Mouse (Mus musculus): ENCODE measurements at regions not wholly inside any gene's neighbourhood (a gene's known extent, or its start where the extent isn't known, plus 50 kb on each side); places are given as distances from the start of the nearest gene placed in this dataset.

- Histone ChIP-seq H3K27me3 (ENCODE audit: control insufficient read depth, insufficient read depth, low read length) (no peaks in the 10 kb centered on the region), H3K4me3 (ENCODE audit: extremely low read depth, insufficient read depth, insufficient read length) (no peak overlapping the region), H3K27ac (ENCODE audit: insufficient read depth, low read length) (no peak overlapping the region), H3K36me3 (ENCODE audit: control insufficient read depth, insufficient read depth, low read length) (no peaks in the 10 kb centered on the region), H3K4me1 (ENCODE audit: control insufficient read depth, insufficient read depth, insufficient read length) (no peaks in the 10 kb centered on the region)
- no peak for TF ChIP-seq CTCF (IDR thresholded peaks at IDR 0.05; ENCODE audit: extremely low read depth, insufficient read depth, insufficient read length, insufficient replicate concordance)
- no peak for TF ChIP-seq POLR2A (IDR thresholded peaks at IDR 0.05; ENCODE audit: low read depth, low read length)
- 81% methylated on average over 7 of the region's 7 CpGs for WGBS
- DNase-seq (ENCODE audit: low read depth in 1 of 2, low spot score in 2 of 2): no peak
These were observed 525.7 kb upstream of the Sox9 start for GRCm38 (mm10) chr11:112256326-112256725.

- no peak overlapping the region for H3K4me3 ChIP-seq (ENCODE audit: extremely low read depth, insufficient read depth, insufficient read length)
- TF ChIP-seq CTCF (IDR thresholded peaks at IDR 0.05; ENCODE audit: extremely low read depth, insufficient read depth, insufficient read length, insufficient replicate concordance): no peak
- TF ChIP-seq POLR2A (IDR thresholded peaks at IDR 0.05; ENCODE audit: low read depth, low read length): no peak
- no peaks in the 10 kb centered on the region for H3K27me3 ChIP-seq (ENCODE audit: control insufficient read depth, insufficient read depth, low read length)
- no peaks in the 10 kb centered on the region for H3K36me3 ChIP-seq (ENCODE audit: control insufficient read depth, insufficient read depth, low read length)
- H3K4me1 ChIP-seq (ENCODE audit: control insufficient read depth, insufficient read depth, insufficient read length): no peaks in the 10 kb centered on the region
- H3K27ac ChIP-seq (ENCODE audit: insufficient read depth, low read length): no peak overlapping the region
- DNase-seq (ENCODE audit: low read depth in 1 of 2, low spot score in 2 of 2): no peak
- WGBS: 78% methylated on average over 4 of the region's 4 CpGs
These were observed 517.9 kb upstream of the Sox9 start for GRCm38 (mm10) chr11:112264077-112264476.

- no peak for DNase-seq (ENCODE audit: low read depth in 1 of 2, low spot score in 2 of 2)
- no peaks in the 10 kb centered on the region for H3K27me3 ChIP-seq (ENCODE audit: control insufficient read depth, insufficient read depth, low read length)
- TF ChIP-seq CTCF (IDR thresholded peaks at IDR 0.05; ENCODE audit: extremely low read depth, insufficient read depth, insufficient read length, insufficient replicate concordance) (no peak), POLR2A (IDR thresholded peaks at IDR 0.05; ENCODE audit: low read depth, low read length) (no peak)
- no peaks in the 10 kb centered on the region for H3K4me1 ChIP-seq (ENCODE audit: control insufficient read depth, insufficient read depth, insufficient read length)
- H3K4me3 ChIP-seq (ENCODE audit: extremely low read depth, insufficient read depth, insufficient read length): no peak overlapping the region
- H3K27ac ChIP-seq (ENCODE audit: insufficient read depth, low read length): no peak overlapping the region
- H3K36me3 ChIP-seq (ENCODE audit: control insufficient read depth, insufficient read depth, low read length): no peaks in the 10 kb centered on the region
- WGBS: 90% methylated on average over 5 of the region's 5 CpGs
These were observed 511.1 kb upstream of the Sox9 start for GRCm38 (mm10) chr11:112270911-112271310.

DNA sequence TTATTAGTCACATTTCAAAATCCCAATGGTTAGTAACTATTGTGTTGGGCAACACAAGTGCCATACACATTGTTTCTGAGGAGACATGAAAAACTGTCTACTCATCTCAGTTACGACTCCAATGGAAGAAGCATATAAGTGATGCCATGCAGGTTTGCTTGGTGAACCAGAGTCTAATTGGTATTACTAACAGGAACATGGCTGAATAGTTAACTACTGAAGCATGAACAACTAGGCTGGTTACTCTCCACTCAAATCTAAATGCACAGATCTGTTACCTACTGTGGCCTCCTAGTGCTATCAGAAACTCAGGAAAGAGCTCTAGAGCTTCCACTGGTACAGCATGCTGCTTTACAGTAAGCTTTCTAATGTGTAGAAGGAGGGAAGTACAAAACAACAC lies 503.5 kb upstream of the Sox9 start:
- TF ChIP-seq CTCF (IDR thresholded peaks at IDR 0.05; ENCODE audit: extremely low read depth, insufficient read depth, insufficient read length, insufficient replicate concordance): no peak
- TF ChIP-seq POLR2A (IDR thresholded peaks at IDR 0.05; ENCODE audit: low read depth, low read length): no peak
- H3K4me3 ChIP-seq (ENCODE audit: extremely low read depth, insufficient read depth, insufficient read length): no peak overlapping the region
- DNase-seq (ENCODE audit: low read depth in 1 of 2, low spot score in 2 of 2): no peak
- no peaks in the 10 kb centered on the region for H3K4me1 ChIP-seq (ENCODE audit: control insufficient read depth, insufficient read depth, insufficient read length)
- no peaks in the 10 kb centered on the region for H3K27me3 ChIP-seq (ENCODE audit: control insufficient read depth, insufficient read depth, low read length)
- H3K36me3 ChIP-seq (ENCODE audit: control insufficient read depth, insufficient read depth, low read length): no peaks in the 10 kb centered on the region
- 87% methylated on average over 1 of the region's 1 CpGs for WGBS
- H3K27ac ChIP-seq (ENCODE audit: insufficient read depth, low read length): no peak overlapping the region

DNA sequence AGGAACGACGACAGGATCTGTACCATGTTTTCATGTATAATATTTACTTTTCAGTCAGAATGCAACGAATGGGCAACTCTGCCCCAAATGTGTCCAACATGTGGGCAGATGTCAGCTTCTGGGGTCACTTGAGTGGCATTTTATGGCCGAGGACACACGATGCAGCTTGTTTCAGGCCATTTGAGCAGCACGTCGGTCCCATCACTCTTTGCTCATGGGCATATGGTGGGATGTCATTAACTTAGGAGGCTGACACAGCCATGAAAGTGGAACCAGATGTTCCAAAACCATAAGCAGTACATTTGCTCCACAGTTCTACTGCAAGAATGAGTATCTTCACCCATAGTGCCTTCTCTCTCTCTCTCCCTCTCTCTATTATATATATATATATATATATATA lies 499.1 kb upstream of the Sox9 start:
- 84% methylated on average over 7 of the region's 7 CpGs for WGBS
- TF ChIP-seq POLR2A (IDR thresholded peaks at IDR 0.05; ENCODE audit: low read depth, low read length) (no peak), CTCF (IDR thresholded peaks at IDR 0.05; ENCODE audit: extremely low read depth, insufficient read depth, insufficient read length, insufficient replicate concordance) (no peak)
- Histone ChIP-seq H3K4me1 (ENCODE audit: control insufficient read depth, insufficient read depth, insufficient read length) (no peaks in the 10 kb centered on the region), H3K36me3 (ENCODE audit: control insufficient read depth, insufficient read depth, low read length) (no peaks in the 10 kb centered on the region), H3K27me3 (ENCODE audit: control insufficient read depth, insufficient read depth, low read length) (no peaks in the 10 kb centered on the region), H3K27ac (ENCODE audit: insufficient read depth, low read length) (no peak overlapping the region), H3K4me3 (ENCODE audit: extremely low read depth, insufficient read depth, insufficient read length) (no peak overlapping the region)
- no peak for DNase-seq (ENCODE audit: low read depth in 1 of 2, low spot score in 2 of 2)

DNA sequence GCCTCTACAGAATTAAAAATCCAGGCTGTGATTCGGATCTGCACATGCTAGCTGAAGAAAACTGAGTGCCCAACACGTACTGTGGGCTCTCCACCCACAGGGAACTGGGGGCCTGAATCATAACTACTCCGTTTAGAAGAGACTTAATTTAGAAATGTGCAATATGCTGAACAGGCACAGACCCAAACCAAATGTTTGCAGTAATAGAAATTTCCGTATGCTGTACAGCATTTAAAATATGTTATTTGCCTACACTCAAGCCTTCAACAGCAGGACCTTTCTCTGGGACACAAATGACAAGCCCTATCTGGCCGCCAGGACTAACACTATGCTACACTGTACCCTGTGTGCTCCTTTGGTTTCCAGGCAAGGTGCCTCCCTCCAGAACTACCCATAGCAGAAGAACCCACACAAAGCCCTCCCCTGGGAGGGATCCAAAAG lies 483.1 kb upstream of the Sox9 start:
- no peak for DNase-seq (ENCODE audit: low read depth in 1 of 2, low spot score in 2 of 2)
- no peak overlapping the region for H3K4me3 ChIP-seq (ENCODE audit: extremely low read depth, insufficient read depth, insufficient read length)
- TF ChIP-seq POLR2A (IDR thresholded peaks at IDR 0.05; ENCODE audit: low read depth, low read length): no peak
- no peak for TF ChIP-seq CTCF (IDR thresholded peaks at IDR 0.05; ENCODE audit: extremely low read depth, insufficient read depth, insufficient read length, insufficient replicate concordance)
- WGBS: 80% methylated on average over 5 of the region's 5 CpGs
- no peak overlapping the region for H3K27ac ChIP-seq (ENCODE audit: insufficient read depth, low read length)
- H3K27me3 ChIP-seq (ENCODE audit: control insufficient read depth, insufficient read depth, low read length): no peaks in the 10 kb centered on the region
- H3K4me1 ChIP-seq (ENCODE audit: control insufficient read depth, insufficient read depth, insufficient read length): no peaks in the 10 kb centered on the region
- H3K36me3 ChIP-seq (ENCODE audit: control insufficient read depth, insufficient read depth, low read length): no peaks in the 10 kb centered on the region

DNA sequence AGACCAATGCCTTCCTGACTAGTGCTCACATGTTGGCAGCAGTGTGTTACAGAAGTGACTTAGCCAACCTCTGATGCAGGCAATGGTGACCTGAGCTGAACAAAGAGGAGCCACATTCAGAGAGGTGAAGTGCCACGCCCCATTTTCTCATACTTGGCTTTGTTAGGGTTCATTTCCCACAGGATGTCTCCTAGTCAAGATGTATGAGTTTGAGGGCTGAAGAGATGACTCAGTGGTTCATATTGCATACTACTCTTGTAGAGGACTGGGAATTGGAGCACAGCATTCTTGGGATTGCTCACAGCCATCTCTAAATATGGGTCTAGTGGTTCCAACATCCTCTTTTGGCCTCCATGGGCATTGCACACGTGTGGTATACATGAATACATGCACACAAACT lies 478.9 kb upstream of the Sox9 start:
- no peaks in the 10 kb centered on the region for H3K4me1 ChIP-seq (ENCODE audit: control insufficient read depth, insufficient read depth, insufficient read length)
- H3K36me3 ChIP-seq (ENCODE audit: control insufficient read depth, insufficient read depth, low read length): no peaks in the 10 kb centered on the region
- H3K4me3 ChIP-seq (ENCODE audit: extremely low read depth, insufficient read depth, insufficient read length): no peak overlapping the region
- TF ChIP-seq CTCF (IDR thresholded peaks at IDR 0.05; ENCODE audit: extremely low read depth, insufficient read depth, insufficient read length, insufficient replicate concordance): no peak
- no peak for TF ChIP-seq POLR2A (IDR thresholded peaks at IDR 0.05; ENCODE audit: low read depth, low read length)
- WGBS: 68% methylated on average over 2 of the region's 2 CpGs
- no peaks in the 10 kb centered on the region for H3K27me3 ChIP-seq (ENCODE audit: control insufficient read depth, insufficient read depth, low read length)
- H3K27ac ChIP-seq (ENCODE audit: insufficient read depth, low read length): no peak overlapping the region
- no peak for DNase-seq (ENCODE audit: low read depth in 1 of 2, low spot score in 2 of 2)

All from spleen, adult 2 months (tissue).